Mouse (Mus musculus) midbrain, embryonic 11.5 days (tissue): ENCODE measurements around the gene Mcl1. TPM values are rescaled to one million over a fixed set of nuclear protein-coding genes. Genes with fewer than 3 reads are reported as not detected.
A peak's percentile ranks its signal among the peaks of the same experiment; 100 is the strongest.

Experiments used
- ATAC-seq: fragments of 200-750 bp; cut with Nextera tagmentation; 2 replicates; pipeline ENCODE4 v1.8.0; 2017; ENCODE audit warnings: moderate TSS enrichment, moderate library complexity; ENCODE audit not compliant: low FRiP score
- DNase-seq: peaks from one replicate; pipeline ENCODE4 v3.0.0; 2015; ENCODE audit warnings: low spot score; ENCODE audit errors: missing footprints
- H3K27ac ChIP-seq: fragments of 300-500 bp; sonication (generic); 2 replicates; pipeline ENCODE4 v1.5.1; 2014; ENCODE audit warnings: low read depth, low read length
- H3K27me3 ChIP-seq: fragments of 300-500 bp; sonication (generic); 2 replicates; pipeline ENCODE4 v1.6.1; 2014; ENCODE audit warnings: mild to moderate bottlenecking, low read length, moderate library complexity, mixed read lengths; ENCODE audit not compliant: control insufficient read depth, insufficient read depth
- H3K36me3 ChIP-seq: fragments of 300-500 bp; sonication (generic); 2 replicates; pipeline ENCODE4 v1.6.1; 2014; ENCODE audit warnings: mild to moderate bottlenecking, low read length, moderate library complexity, mixed read lengths; ENCODE audit not compliant: control insufficient read depth, insufficient read depth
- H3K4me1 ChIP-seq: fragments of 300-500 bp; sonication (generic); 2 replicates; pipeline ENCODE4 v1.6.1; 2014; ENCODE audit warnings: low read length; ENCODE audit not compliant: control insufficient read depth, insufficient read depth
- H3K4me2 ChIP-seq: fragments of 300-500 bp; sonication (generic); 2 replicates; pipeline ENCODE4 v1.6.1; 2014; ENCODE audit warnings: mild to moderate bottlenecking, moderate library complexity
- H3K4me3 ChIP-seq: fragments of 300-500 bp; sonication (generic); 2 replicates; pipeline ENCODE4 v1.5.1; 2014; ENCODE audit warnings: low read depth, low read length
- H3K9ac ChIP-seq: fragments of 300-500 bp; sonication (generic); 2 replicates; pipeline ENCODE4 v1.6.1; 2014; ENCODE audit warnings: low read length
- H3K9me3 ChIP-seq: fragments of 300-500 bp; sonication (generic); 2 replicates; pipeline ENCODE4 v1.6.1; 2016; ENCODE audit warnings: low read length; ENCODE audit not compliant: control insufficient read depth
- WGBS: fragments of 180-500 bp; shearing (Covaris S2); extraction: QIAGEN DNeasy Blood & Tissue Kit; methylation state at CpG from one replicate; pipeline ENCODE4 v1.1.7; 2014; 5-methylcytosine and 5-hydroxymethylcytosine counted together
- polyA plus RNA-seq: library from polyadenylated mRNA; unstranded; fragments of >200 nt; fragmentation: Nextera tagmentation; extraction: Ambion mirVana; gene quantifications from 2 replicates; pipeline ENCODE4 v1.2.1, GENCODE M21; 2014

Mcl1 gene
- polyA plus RNA-seq, 1 experiment from 2014 or later, result 74.1 TPM

DNA sequence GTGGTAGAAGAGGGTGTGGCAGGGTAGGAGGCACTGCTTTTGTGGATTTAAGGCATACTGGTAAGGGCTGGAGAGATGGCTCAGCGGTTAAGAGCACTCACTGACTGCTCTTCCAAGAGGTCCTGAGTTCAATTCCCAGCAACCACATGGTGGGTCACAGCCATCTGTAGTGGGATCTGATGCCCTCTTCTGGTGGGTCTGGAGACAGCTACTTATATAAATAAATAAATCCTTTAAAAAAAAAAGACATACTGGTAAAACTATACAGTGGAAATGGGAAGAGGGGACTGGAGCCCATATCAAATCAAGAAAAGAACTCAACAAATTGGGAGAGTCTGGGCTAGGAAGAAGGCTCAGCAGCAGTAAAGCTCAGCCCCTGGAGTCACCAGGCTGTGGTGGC, 18.9 kb upstream of the Mcl1 start:
- Histone ChIP-seq H3K36me3 (peaks cover 3% of the 10 kb centered on the region; the same call in 1 of the 2 replicates), H3K4me1 (no peaks in the 10 kb centered on the region)
- ATAC-seq, result no peak

GRCm38 (mm10) chr3:95643097-95643496, 15.5 kb upstream of the Mcl1 start:
- Histone ChIP-seq H3K9ac (no peak overlapping the region), H3K36me3 (no peaks in the 10 kb centered on the region), H3K4me3 (no peak overlapping the region), H3K4me1 (no peaks in the 10 kb centered on the region), H3K4me2 (no peak overlapping the region), H3K27ac (no peak overlapping the region), H3K9me3 (no peaks in the 10 kb centered on the region), H3K27me3 (no peaks in the 10 kb centered on the region)
- WGBS, result 92% methylated on average over 7 of the region's 7 CpGs
- no peak for ATAC-seq
- no peak for DNase-seq

More for the DNA sequence above, 18.9 kb upstream of the Mcl1 start:
- no peak for DNase-seq
- no peak overlapping the region for H3K9ac ChIP-seq
- no peaks in the 10 kb centered on the region for H3K27me3 ChIP-seq
- H3K4me2 ChIP-seq, result no peak overlapping the region
- no peaks in the 10 kb centered on the region for H3K9me3 ChIP-seq
- no peak overlapping the region for H3K4me3 ChIP-seq
- no peak overlapping the region for H3K27ac ChIP-seq
- WGBS, result 95% methylated on average over 1 of the region's 1 CpGs

DNA sequence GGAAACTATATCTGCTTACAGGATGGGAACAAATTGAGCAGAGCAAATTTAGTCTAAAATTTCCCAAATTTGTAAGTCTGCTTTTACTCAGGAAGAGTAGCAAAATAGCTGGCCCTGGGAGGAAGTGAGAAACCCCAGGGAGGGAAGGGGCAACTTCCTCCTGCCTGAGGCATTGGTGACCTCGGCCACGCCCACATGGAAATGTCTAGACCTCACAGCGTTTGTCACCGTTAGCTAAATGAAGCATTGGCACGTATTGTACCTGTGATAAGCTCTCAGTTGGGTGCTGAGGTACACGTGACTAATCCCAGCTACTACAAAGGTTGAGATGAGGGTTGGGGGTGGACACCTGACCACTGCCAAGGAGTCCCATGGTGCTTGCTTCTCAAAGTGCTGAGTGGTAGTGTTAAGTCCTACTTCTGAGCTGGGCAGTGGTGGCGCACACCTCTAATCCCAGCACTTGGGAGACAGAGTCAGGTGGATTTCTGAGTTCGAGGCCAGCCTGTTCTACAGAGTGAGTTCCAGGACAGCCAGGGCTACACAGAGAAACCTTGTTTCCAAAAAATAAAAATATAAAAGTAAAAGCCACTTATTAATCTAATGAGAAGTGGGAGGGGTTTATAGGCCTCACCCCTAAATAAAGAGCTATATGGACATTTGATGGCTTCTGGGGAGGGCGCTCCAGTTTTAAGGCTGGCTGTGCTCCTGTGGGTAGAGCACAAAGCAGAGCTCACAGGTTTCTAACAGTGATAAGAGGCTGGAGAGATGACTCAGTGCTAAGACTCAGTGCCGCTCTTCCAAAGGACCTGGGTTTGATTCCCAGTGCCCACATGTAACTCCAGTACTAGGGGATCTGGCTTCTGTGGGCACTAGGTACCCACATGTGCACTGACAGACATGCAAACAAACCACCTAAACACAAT, 13.0 kb upstream of the Mcl1 start:
- no peaks in the 10 kb centered on the region for H3K36me3 ChIP-seq
- H3K9ac ChIP-seq, result no peak overlapping the region
- WGBS, result 67% methylated on average over 10 of the region's 10 CpGs
- no peaks in the 10 kb centered on the region for H3K27me3 ChIP-seq
- ATAC-seq (no peak), DNase-seq (no peak)
- no peaks in the 10 kb centered on the region for H3K4me1 ChIP-seq
- no peak overlapping the region for H3K4me3 ChIP-seq
- no peak overlapping the region for H3K4me2 ChIP-seq
- H3K27ac ChIP-seq, result no peak overlapping the region
- no peaks in the 10 kb centered on the region for H3K9me3 ChIP-seq

GRCm38 (mm10) chr3:95648016-95648415, 10.6 kb upstream of the Mcl1 start:
- Histone ChIP-seq H3K4me1 (no peaks in the 10 kb centered on the region), H3K4me3 (no peak overlapping the region), H3K9me3 (no peaks in the 10 kb centered on the region), H3K36me3 (no peaks in the 10 kb centered on the region), H3K9ac (no peak overlapping the region), H3K27me3 (no peaks in the 10 kb centered on the region), H3K4me2 (no peak overlapping the region), H3K27ac (no peak overlapping the region)
- ATAC-seq, result no peak
- WGBS, result 93% methylated on average over 5 of the region's 5 CpGs
- DNase-seq, result no peak

GRCm38 (mm10) chr3:95650276-95651032, 8.1 kb upstream of the Mcl1 start:
- no peak overlapping the region for H3K4me2 ChIP-seq
- no peak overlapping the region for H3K27ac ChIP-seq
- no peaks in the 10 kb centered on the region for H3K27me3 ChIP-seq
- no peak for DNase-seq
- H3K4me3 ChIP-seq, result no peak overlapping the region
- no peak overlapping the region for H3K9ac ChIP-seq
- H3K36me3 ChIP-seq, result no peaks in the 10 kb centered on the region
- H3K9me3 ChIP-seq, result no peaks in the 10 kb centered on the region
- no peak for ATAC-seq
- 83% methylated on average over 6 of the region's 6 CpGs for WGBS
- peaks cover 5% of the 10 kb centered on the region; the same call in 1 of the 2 replicates for H3K4me1 ChIP-seq

DNA sequence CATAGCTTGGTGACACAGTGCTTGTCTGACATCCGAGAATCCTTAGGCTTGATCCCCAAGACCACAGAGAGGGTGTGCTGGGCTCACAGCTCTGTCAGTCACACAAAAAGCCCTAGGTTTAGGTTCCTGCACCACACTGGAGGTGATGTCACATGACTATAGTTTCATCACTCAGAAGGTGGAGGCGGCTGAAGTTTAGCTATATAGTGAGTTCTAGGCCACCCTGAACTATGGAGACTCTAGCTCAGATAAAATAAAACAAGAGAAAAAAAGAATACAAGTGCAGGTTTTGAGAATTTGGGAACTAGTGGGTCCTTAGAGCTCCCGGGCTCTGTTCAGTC, 7.6 kb upstream of the Mcl1 start:
- Histone ChIP-seq H3K4me1 (peaks cover 5% of the 10 kb centered on the region; the same call in 1 of the 2 replicates), H3K27me3 (no peaks in the 10 kb centered on the region), H3K36me3 (no peaks in the 10 kb centered on the region), H3K27ac (no peak overlapping the region), H3K9me3 (no peaks in the 10 kb centered on the region), H3K4me2 (no peak overlapping the region), H3K9ac (no peak overlapping the region), H3K4me3 (no peak overlapping the region)
- WGBS, result 85% methylated on average over 3 of the region's 3 CpGs
- DNase-seq, result no peak
- ATAC-seq, result no peak

GRCm38 (mm10) chr3:95651391-95652203, 7.0 kb upstream of the Mcl1 start:
- Histone ChIP-seq H3K4me3 (no peak overlapping the region), H3K27ac (no peak overlapping the region), H3K9me3 (no peaks in the 10 kb centered on the region), H3K4me2 (no peak overlapping the region), H3K36me3 (no peaks in the 10 kb centered on the region), H3K4me1 (peaks cover 5% of the 10 kb centered on the region; the same call in 1 of the 2 replicates), H3K9ac (no peak overlapping the region), H3K27me3 (no peaks in the 10 kb centered on the region)
- DNase-seq (no peak), ATAC-seq (no peak)
- 87% methylated on average over 16 of the region's 16 CpGs for WGBS

DNA sequence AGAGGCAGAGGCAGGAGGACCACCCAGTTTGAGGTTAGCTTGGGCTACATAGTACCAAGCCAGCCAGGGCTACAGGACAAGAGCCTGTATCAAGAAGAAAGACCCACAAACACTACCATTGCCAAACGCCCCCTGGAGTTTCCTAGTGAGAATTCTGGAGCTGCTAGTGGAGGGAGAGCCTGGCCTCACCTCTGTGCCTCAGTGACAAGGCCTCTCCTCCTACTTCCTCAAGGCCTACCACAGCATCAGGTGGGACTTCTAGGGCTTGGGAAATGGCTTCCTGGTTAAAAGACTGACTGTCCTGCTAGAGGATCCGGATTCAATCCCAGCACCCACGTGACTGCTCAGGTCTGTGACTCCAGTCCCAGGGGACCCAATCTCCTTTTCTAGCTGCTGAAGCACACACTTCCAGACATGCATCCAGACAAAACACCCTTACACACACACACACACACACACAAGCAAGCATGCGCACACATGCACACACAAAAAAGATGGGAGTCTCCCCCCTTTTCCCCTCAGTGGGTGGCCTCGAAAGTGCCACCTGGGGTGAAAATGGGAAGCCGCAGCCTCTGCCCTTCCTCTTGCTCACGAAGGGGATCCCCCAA, 6.3 kb upstream of the Mcl1 start:
- H3K9ac ChIP-seq, result no peak overlapping the region
- 0 out of 2 replicates have a peak, but pooled peaks have one; percentile 11 for ATAC-seq
- H3K4me3 ChIP-seq, result no peak overlapping the region
- H3K9me3 ChIP-seq, result no peaks in the 10 kb centered on the region
- H3K36me3 ChIP-seq, result no peaks in the 10 kb centered on the region
- no peak overlapping the region for H3K4me2 ChIP-seq
- H3K27ac ChIP-seq, result no peak overlapping the region
- no peak for DNase-seq
- peaks cover 5% of the 10 kb centered on the region; the same call in 1 of the 2 replicates for H3K4me1 ChIP-seq
- WGBS, result 65% methylated on average over 7 of the region's 7 CpGs
- H3K27me3 ChIP-seq, result no peaks in the 10 kb centered on the region
